Mouse (Mus musculus): ENCODE data around the gene Gpr137c.

The Gpr137c gene

GRCm38 (mm10) chr14:45291608-45292007 is 72.1 kb downstream of the Gpr137c start:
- DNase-seq (ENCODE audit: low spot score in 2 of 2): no peak

GRCm38 (mm10) chr14:45303939-45304338 is 84.4 kb downstream of the Gpr137c start:
- no peak for DNase-seq (ENCODE audit: low spot score in 2 of 2)

- DNase-seq (ENCODE audit: low spot score in 2 of 2): no peak
Measured at GRCm38 (mm10) chr14:45304389-45304788, 84.9 kb downstream of the Gpr137c start.

GRCm38 (mm10) chr14:45305852-45306251 is 86.3 kb downstream of the Gpr137c start:
- no peak for DNase-seq (ENCODE audit: low spot score in 2 of 2)

GRCm38 (mm10) chr14:45307630-45308328 is 88.3 kb downstream of the Gpr137c start:
- DNase-seq (ENCODE audit: low spot score in 2 of 2): no peak

- DNase-seq (ENCODE audit: low spot score in 2 of 2): no peak
Measured at GRCm38 (mm10) chr14:45309646-45310045, 90.1 kb downstream of the Gpr137c start.

- DNase-seq (ENCODE audit: low spot score in 2 of 2): no peak
Measured at GRCm38 (mm10) chr14:45310101-45310500, 90.6 kb downstream of the Gpr137c start.

- DNase-seq (ENCODE audit: low spot score in 2 of 2): no peak
Measured at GRCm38 (mm10) chr14:45316927-45317326, 97.4 kb downstream of the Gpr137c start.

- no peak for DNase-seq (ENCODE audit: low spot score in 2 of 2)
Measured at GRCm38 (mm10) chr14:45317921-45318411, 98.4 kb downstream of the Gpr137c start.

- peak; percentile 86 to 87 for DNase-seq (ENCODE audit: low spot score in 2 of 2)
Measured at GRCm38 (mm10) chr14:45318426-45319236, 99.1 kb downstream of the Gpr137c start, which contains the start of gene Ero1l. Gene Ero1l (minus strand): TSS chr14:45318771.

- DNase-seq (ENCODE audit: low spot score in 2 of 2): no peak
Measured at GRCm38 (mm10) chr14:45319237-45319610, 99.7 kb downstream of the Gpr137c start.

GRCm38 (mm10) chr14:45320111-45320510 is 100.6 kb downstream of the Gpr137c start:
- no peak for DNase-seq (ENCODE audit: low spot score in 2 of 2)

- no peak for DNase-seq (ENCODE audit: low spot score in 2 of 2)
Measured at GRCm38 (mm10) chr14:45321067-45321466, 101.5 kb downstream of the Gpr137c start.

- DNase-seq (ENCODE audit: low spot score in 2 of 2): no peak
Measured at GRCm38 (mm10) chr14:45321622-45322021, 102.1 kb downstream of the Gpr137c start.

GRCm38 (mm10) chr14:45322450-45322849 is 102.9 kb downstream of the Gpr137c start:
- DNase-seq (ENCODE audit: low spot score in 2 of 2): no peak

GRCm38 (mm10) chr14:45323320-45323719 is 103.8 kb downstream of the Gpr137c start:
- no peak for DNase-seq (ENCODE audit: low spot score in 2 of 2)

- DNase-seq (ENCODE audit: low spot score in 2 of 2): no peak
Measured at GRCm38 (mm10) chr14:45325471-45325870, 106.0 kb downstream of the Gpr137c start.

- DNase-seq (ENCODE audit: low spot score in 2 of 2): no peak
Measured at GRCm38 (mm10) chr14:45328072-45328713, 108.7 kb downstream of the Gpr137c start.

- no peak for DNase-seq (ENCODE audit: low spot score in 2 of 2)
Measured at GRCm38 (mm10) chr14:45329018-45329588, 109.6 kb downstream of the Gpr137c start.

GRCm38 (mm10) chr14:45329589-45330181 is 110.2 kb downstream of the Gpr137c start, which contains the start of gene Psmc6:
Gene Psmc6 (plus strand): TSS chr14:45329788.
- peak; percentile 84 to 91 for DNase-seq (ENCODE audit: low spot score in 2 of 2)

Measured in frontal cortex, postnatal 36 days (tissue).